Mouse (Mus musculus) heart, embryonic 14.5 days (tissue): Measurements from ENCODE around the gene Rgl1. TPM values are rescaled to one million over a fixed set of nuclear protein-coding genes. Genes with fewer than 3 reads are reported as not detected.
A peak's percentile ranks its signal among the peaks of the same experiment; 100 is the strongest.

ENCODE experiments used
- ATAC-seq: fragments of 200-750 bp; cut with Nextera tagmentation; 2 replicates; pipeline ENCODE4 v1.8.0; 2017; ENCODE audit warnings: low read depth, moderate TSS enrichment; ENCODE audit not compliant: insufficient number of reproducible peaks, insufficient read depth, low FRiP score
- H3K27ac ChIP-seq, 2 experiments: fragments of 200-500 bp in 1 of 2; fragments of 300-500 bp in 1 of 2; sonication (generic) in 1 of 2; replicated peaks in 1 of 2; 2 replicates each; pipeline ENCODE4 v1.5.1; 2012 to 2014; ENCODE audit warnings: low read depth in 2 of 2, low read length in 2 of 2, control low read depth in 1 of 2, mild to moderate bottlenecking in 1 of 2, mixed read lengths in 1 of 2; ENCODE audit not compliant: control insufficient read depth in 1 of 2, insufficient read depth in 1 of 2
- H3K27me3 ChIP-seq: fragments of 300-500 bp; sonication (generic); 2 replicates; pipeline ENCODE4 v1.6.1; 2014; ENCODE audit warnings: mild to moderate bottlenecking, low read length, control low read depth; ENCODE audit not compliant: control insufficient read depth, insufficient read depth
- H3K36me3 ChIP-seq: fragments of 300-500 bp; sonication (generic); 2 replicates; pipeline ENCODE4 v1.6.1; 2014; ENCODE audit warnings: mild to moderate bottlenecking, control low read depth, low read length, mixed read lengths; ENCODE audit not compliant: control insufficient read depth, insufficient read depth
- H3K4me1 ChIP-seq, 2 experiments: fragments of 200-500 bp in 1 of 2; fragments of 300-500 bp in 1 of 2; sonication (generic) in 1 of 2; 2 replicates each; pipeline ENCODE4 v1.6.1; 2012 to 2014; ENCODE audit warnings: low read length in 2 of 2, control low read depth in 1 of 2, mixed read lengths in 1 of 2; ENCODE audit not compliant: control insufficient read depth in 2 of 2, insufficient read depth in 2 of 2
- H3K4me2 ChIP-seq: fragments of 300-500 bp; sonication (generic); 2 replicates; pipeline ENCODE4 v1.6.1; 2014; ENCODE audit warnings: mild to moderate bottlenecking, low read length
- H3K4me3 ChIP-seq, 2 experiments: fragments of 200-500 bp in 1 of 2; fragments of 300-500 bp in 1 of 2; sonication (generic) in 1 of 2; 2 replicates each; pipeline ENCODE4 v1.5.1; 2012 to 2014; ENCODE audit warnings: low read length in 2 of 2, mild to moderate bottlenecking in 2 of 2, control low read depth in 1 of 2, low read depth in 1 of 2, moderate library complexity in 1 of 2; ENCODE audit not compliant: control insufficient read depth in 1 of 2, insufficient read depth in 1 of 2
- H3K9ac ChIP-seq: fragments of 300-500 bp; sonication (generic); 2 replicates; pipeline ENCODE4 v1.6.1; 2014; ENCODE audit warnings: mild to moderate bottlenecking, low read length
- H3K9me3 ChIP-seq: fragments of 300-500 bp; sonication (generic); 2 replicates; pipeline ENCODE4 v1.6.1; 2016; ENCODE audit warnings: low read length, control low read depth; ENCODE audit not compliant: control insufficient read depth
- WGBS: fragments of 180-500 bp; shearing (Covaris S2); extraction: QIAGEN DNeasy Blood & Tissue Kit; methylation state at CpG from one replicate; pipeline ENCODE4 v1.1.7; 2014; 5-methylcytosine and 5-hydroxymethylcytosine counted together
- polyA plus RNA-seq: library from polyadenylated mRNA; unstranded; fragments of >200 nt; fragmentation: Nextera tagmentation; extraction: Ambion mirVana; gene quantifications from 2 replicates; pipeline ENCODE4 v1.2.1, GENCODE M21; 2014

Rgl1 gene
- polyA plus RNA-seq, 1 experiment from 2014 or later, result 72.0 TPM

- H3K4me2 ChIP-seq, result no peak overlapping the region; the same call in 1 of the 2 replicates
- H3K9ac ChIP-seq, result no peak overlapping the region
- H3K27ac ChIP-seq, result peak overlapping the region; percentile 24 to 70; a peak in 3 of 4 replicates
- no peak for ATAC-seq
- H3K4me3 ChIP-seq, result no peak overlapping the region
- peaks cover 78% of the 10 kb centered on the region for H3K36me3 ChIP-seq
- no peaks in the 10 kb centered on the region for H3K9me3 ChIP-seq
- H3K4me1 ChIP-seq, result peaks cover 10 to 27% of the 10 kb centered on the region in 2 experiments
- 51% methylated on average over 3 of the region's 3 CpGs for WGBS
- H3K27me3 ChIP-seq, result no peaks in the 10 kb centered on the region
Observed at GRCm38 (mm10) chr1:152550973-152551372, 215.2 kb downstream of the Rgl1 start.

- 79% methylated on average over 2 of the region's 2 CpGs for WGBS
Observed at GRCm38 (mm10) chr1:152550544-152550943, 215.6 kb downstream of the Rgl1 start.

DNA sequence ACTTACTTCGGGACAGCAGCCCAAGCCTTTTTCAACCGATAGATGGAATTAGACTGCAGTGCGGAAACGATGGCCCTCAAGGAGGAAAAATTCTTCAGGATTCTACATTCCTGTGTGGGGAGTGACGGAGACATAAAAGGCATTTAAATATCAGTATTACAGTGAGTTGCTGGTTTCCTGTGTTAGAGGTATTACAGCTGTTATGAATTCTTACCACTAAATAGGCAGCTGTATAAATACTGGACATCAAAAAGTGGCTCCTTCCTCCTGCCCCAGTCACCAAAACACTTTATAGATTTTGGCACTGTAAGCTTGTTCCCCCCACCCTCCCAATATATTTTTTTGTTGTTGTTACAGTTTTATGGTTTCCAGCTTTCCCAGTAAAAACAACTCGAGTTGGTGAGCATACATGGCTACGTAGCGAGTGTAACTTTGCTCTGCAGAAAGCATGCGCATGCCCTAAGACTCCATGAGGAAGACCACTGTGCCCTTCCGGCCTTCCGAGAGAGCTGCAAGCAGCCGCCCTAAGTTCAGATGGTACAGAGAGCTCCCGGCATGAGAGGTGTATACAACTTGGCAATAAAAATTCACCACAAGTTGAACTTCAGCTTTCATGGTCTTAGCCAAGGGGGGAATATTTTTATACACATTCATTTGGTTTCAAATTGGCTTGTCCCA, 217.0 kb downstream of the Rgl1 start:
- Histone ChIP-seq H3K9me3 (no peaks in the 10 kb centered on the region), H3K4me1 (peaks cover 0 to 15% of the 10 kb centered on the region in 2 experiments; a peak in 3 of 4 replicates), H3K9ac (no peak overlapping the region), H3K36me3 (peaks cover 85% of the 10 kb centered on the region), H3K27me3 (no peaks in the 10 kb centered on the region), H3K4me3 (no peak overlapping the region), H3K27ac (no peak overlapping the region), H3K4me2 (no peak overlapping the region)
- WGBS, result 85% methylated on average over 13 of the region's 13 CpGs
- no peak for ATAC-seq

More at GRCm38 (mm10) chr1:152550544-152550943, 215.6 kb downstream of the Rgl1 start:
- Histone ChIP-seq H3K27me3 (no peaks in the 10 kb centered on the region), H3K36me3 (peaks cover 82% of the 10 kb centered on the region), H3K27ac (peak overlapping the region in 1 of 2 experiments; percentile 70; a peak in 2 of 4 replicates), H3K9me3 (no peaks in the 10 kb centered on the region), H3K4me1 (peaks cover 7 to 22% of the 10 kb centered on the region in 2 experiments), H3K4me3 (no peak overlapping the region), H3K4me2 (no peak overlapping the region), H3K9ac (no peak overlapping the region)
- ATAC-seq, result no peak

- no peak for ATAC-seq
- H3K36me3 ChIP-seq, result peaks cover 89% of the 10 kb centered on the region
Observed at GRCm38 (mm10) chr1:152543449-152544159, 222.5 kb downstream of the Rgl1 start.

DNA sequence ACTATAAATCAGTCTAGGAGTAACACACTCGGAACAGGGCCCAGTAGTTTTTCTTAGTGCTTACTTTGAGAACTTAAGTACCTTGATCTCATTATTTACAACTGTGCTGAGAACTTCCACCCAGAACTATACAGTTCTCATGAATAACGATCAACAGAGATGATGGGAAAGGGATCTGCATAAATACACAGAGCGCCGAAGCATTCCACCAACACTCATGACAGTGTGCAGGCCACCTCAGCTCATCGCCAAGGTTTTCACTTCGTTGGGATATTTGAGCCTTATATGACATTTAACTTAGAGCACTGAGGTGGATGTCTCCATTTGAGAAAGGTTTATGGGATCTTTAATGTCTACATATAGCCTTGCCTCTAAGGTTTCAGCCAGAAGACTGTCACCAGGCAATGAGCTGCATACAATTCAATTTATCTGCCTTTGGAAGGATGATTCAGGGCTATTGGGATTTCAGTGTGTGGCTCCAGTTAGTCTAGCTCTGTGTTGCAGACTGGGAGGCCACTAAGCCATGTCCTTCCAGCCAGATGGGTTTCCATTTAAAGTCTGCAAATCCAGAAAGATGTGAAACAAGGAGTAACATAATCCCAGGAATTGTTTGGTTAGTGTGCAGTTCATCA, 223.3 kb downstream of the Rgl1 start:
- no peak for ATAC-seq
- 85% methylated on average over 6 of the region's 6 CpGs for WGBS
- no peak overlapping the region for H3K27ac ChIP-seq
- H3K4me2 ChIP-seq, result no peak overlapping the region
- H3K9me3 ChIP-seq, result no peaks in the 10 kb centered on the region
- no peak overlapping the region for H3K4me3 ChIP-seq
- peaks cover 88% of the 10 kb centered on the region for H3K36me3 ChIP-seq
- H3K4me1 ChIP-seq, result peaks cover 3 to 13% of the 10 kb centered on the region in 2 experiments
- no peak overlapping the region for H3K9ac ChIP-seq
- no peaks in the 10 kb centered on the region for H3K27me3 ChIP-seq

More at GRCm38 (mm10) chr1:152543449-152544159, 222.5 kb downstream of the Rgl1 start:
- Histone ChIP-seq H3K9me3 (no peaks in the 10 kb centered on the region), H3K9ac (no peak overlapping the region), H3K4me3 (no peak overlapping the region), H3K27me3 (no peaks in the 10 kb centered on the region), H3K4me2 (no peak overlapping the region), H3K4me1 (peaks cover 3 to 10% of the 10 kb centered on the region in 2 experiments; a peak in 3 of 4 replicates), H3K27ac (no peak overlapping the region)
- 78% methylated on average over 2 of the region's 2 CpGs for WGBS

- no peak overlapping the region for H3K9ac ChIP-seq
- H3K9me3 ChIP-seq, result no peaks in the 10 kb centered on the region
- peaks cover 91% of the 10 kb centered on the region for H3K36me3 ChIP-seq
- H3K4me1 ChIP-seq, result peaks cover 3 to 13% of the 10 kb centered on the region in 2 experiments
- no peak overlapping the region for H3K4me2 ChIP-seq
- ATAC-seq, result no peak
- no peak overlapping the region; a peak in 1 of 4 replicates for H3K27ac ChIP-seq
- WGBS, result 91% methylated on average over 3 of the region's 3 CpGs
- H3K27me3 ChIP-seq, result no peaks in the 10 kb centered on the region
- no peak overlapping the region for H3K4me3 ChIP-seq
Observed at GRCm38 (mm10) chr1:152540304-152540887, 225.8 kb downstream of the Rgl1 start.

DNA sequence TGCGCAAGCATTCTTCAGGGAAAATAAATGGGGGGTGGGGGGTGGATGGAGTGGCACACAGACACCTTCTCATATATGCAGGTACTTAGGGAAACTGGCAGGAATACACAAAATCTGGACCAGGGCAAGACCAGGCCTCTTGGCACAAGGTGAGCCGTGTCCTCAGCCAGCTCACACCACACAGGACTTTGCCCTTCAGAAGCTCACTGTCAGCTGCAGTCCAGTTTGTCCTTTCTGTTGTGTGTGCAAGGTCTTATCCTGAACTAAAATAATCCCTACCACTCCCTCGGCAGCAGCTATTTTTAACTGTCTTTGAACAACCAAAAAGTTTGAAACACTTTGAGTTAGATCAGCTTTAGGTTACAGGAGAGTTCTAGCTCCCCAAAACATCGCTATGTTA, 227.3 kb downstream of the Rgl1 start:
- no peaks in the 10 kb centered on the region for H3K27me3 ChIP-seq
- H3K4me1 ChIP-seq, result peaks cover 3 to 13% of the 10 kb centered on the region in 2 experiments
- H3K4me2 ChIP-seq, result no peak overlapping the region
- H3K27ac ChIP-seq, result peak overlapping the region; percentile 78 to 88
- H3K9ac ChIP-seq, result peak overlapping the region; percentile 42; the same call in 1 of the 2 replicates
- 52% methylated on average over 4 of the region's 4 CpGs for WGBS
- H3K4me3 ChIP-seq, result no peak overlapping the region
- H3K36me3 ChIP-seq, result peaks cover 85% of the 10 kb centered on the region
- H3K9me3 ChIP-seq, result no peaks in the 10 kb centered on the region
- ATAC-seq, result no peak
